Mouse (Mus musculus) kidney, adult 2 months (tissue): Measurements from ENCODE around the gene Etaa1. TPM values are rescaled to one million over a fixed set of nuclear protein-coding genes. Genes with fewer than 3 reads are reported as not detected.
A peak's percentile ranks its signal among the peaks of the same experiment; 100 is the strongest.

Experiments used
- DNase-seq: peaks from one replicate; pipeline ENCODE4 v3.0.0; 2021
- H3K27ac ChIP-seq: fragments of 200-500 bp; 2 replicates; pipeline ENCODE4 v1.5.1; 2012; ENCODE audit warnings: low read depth, low read length, control low read depth, inconsistent platforms; ENCODE audit not compliant: insufficient read depth
- H3K27me3 ChIP-seq: fragments of 200-500 bp; replicated peaks from 2 replicates; pipeline ENCODE4 v1.6.1; 2012; ENCODE audit warnings: mild to moderate bottlenecking, moderate library complexity, low read length, inconsistent platforms; ENCODE audit not compliant: control insufficient read depth, insufficient read depth
- H3K36me3 ChIP-seq: fragments of 200-500 bp; 2 replicates; pipeline ENCODE4 v1.6.1; 2012; ENCODE audit warnings: mild to moderate bottlenecking, moderate library complexity, low read length, inconsistent platforms; ENCODE audit not compliant: control insufficient read depth, insufficient read depth
- H3K4me1 ChIP-seq: fragments of 200-500 bp; 2 replicates; pipeline ENCODE4 v1.6.1; 2011; ENCODE audit warnings: low read length; ENCODE audit not compliant: control insufficient read depth, insufficient read depth
- H3K4me3 ChIP-seq: fragments of 200-500 bp; 2 replicates; pipeline ENCODE4 v1.5.1; 2011; ENCODE audit warnings: mild to moderate bottlenecking, low read depth, low read length, control low read depth; ENCODE audit not compliant: insufficient read depth
- CTCF ChIP-seq: fragments of 200-500 bp; conservative IDR thresholded peaks from 2 replicates; pipeline ENCODE4 v1.5.1; 2011; ENCODE audit warnings: low read depth, mild to moderate bottlenecking, control low read depth, low read length, moderate library complexity, mixed read lengths; ENCODE audit not compliant: insufficient read depth, insufficient read length
- POLR2A ChIP-seq: fragments of 200-500 bp; IDR thresholded peaks from one replicate; pipeline ENCODE4 v1.6.1; 2011; ENCODE audit warnings: low read depth, low read length, control low read depth
- WGBS: fragments of 180-500 bp; shearing (Covaris S2); methylation state at CpG from one replicate; pipeline ENCODE4 v1.1.7; 2018; 5-methylcytosine and 5-hydroxymethylcytosine counted together
- polyA plus RNA-seq: library from polyadenylated mRNA; depleted of rRNA; stranded (reverse); fragments of >200 nt; gene quantifications from 2 replicates; pipeline ENCODE4 v1.2.3, GENCODE M21; 2012; rRNA removed

The Etaa1 gene
- 0.94 and 1.2 TPM in 2 replicates for polyA plus RNA-seq

GRCm38 (mm10) chr11:17953231-17954134 lies at the start of gene Etaa1:
Gene Etaa1, minus strand, starts transcription at chr11:17953875.
- H3K4me1 ChIP-seq, result no peaks in the 10 kb centered on the region; the same call in 1 of the 2 replicates
- under 1% methylated on average over 66 of the region's 69 CpGs for WGBS
- peak within 1 kb of the TSS; percentile 92 for H3K4me3 ChIP-seq
- peaks cover 1% of the 10 kb centered on the region; the same call in 1 of the 2 replicates for H3K36me3 ChIP-seq
- peak; percentile 97 for DNase-seq
- TF ChIP-seq POLR2A, result no peak
- no peaks in the 10 kb centered on the region for H3K27me3 ChIP-seq
- H3K27ac ChIP-seq, result peak within 1 kb of the TSS; percentile 47

GRCm38 (mm10) chr11:17994151-17994550 lies 40.5 kb upstream of the Etaa1 start:
- no peaks in the 10 kb centered on the region for H3K36me3 ChIP-seq
- no peaks in the 10 kb centered on the region for H3K4me1 ChIP-seq
- no peak for TF ChIP-seq POLR2A
- no peak for TF ChIP-seq CTCF
- H3K27me3 ChIP-seq, result no peaks in the 10 kb centered on the region; the same call in 1 of the 2 replicates
- no peak overlapping the region for H3K27ac ChIP-seq
- H3K4me3 ChIP-seq, result no peak overlapping the region
- no peak for DNase-seq
- 90% methylated on average over 3 of the region's 3 CpGs for WGBS

- Histone ChIP-seq H3K36me3 (no peaks in the 10 kb centered on the region), H3K4me1 (no peaks in the 10 kb centered on the region), H3K27me3 (no peaks in the 10 kb centered on the region; the same call in 1 of the 2 replicates), H3K4me3 (no peak overlapping the region), H3K27ac (no peak overlapping the region)
- no peak for TF ChIP-seq POLR2A
- TF ChIP-seq CTCF, result no peak
- WGBS, result 71% methylated on average over 9 of the region's 9 CpGs
- no peak for DNase-seq
These were observed 38.6 kb upstream of the Etaa1 start for GRCm38 (mm10) chr11:17992311-17992710.

GRCm38 (mm10) chr11:17983331-17983730 lies 29.7 kb upstream of the Etaa1 start:
- no peaks in the 10 kb centered on the region for H3K36me3 ChIP-seq
- no peaks in the 10 kb centered on the region for H3K4me1 ChIP-seq
- H3K27me3 ChIP-seq, result no peaks in the 10 kb centered on the region
- no peak overlapping the region for H3K4me3 ChIP-seq
- no peak overlapping the region for H3K27ac ChIP-seq
- WGBS, result 92% methylated on average over 2 of the region's 2 CpGs
- no peak for DNase-seq
- TF ChIP-seq POLR2A (no peak), CTCF (no peak)

DNA sequence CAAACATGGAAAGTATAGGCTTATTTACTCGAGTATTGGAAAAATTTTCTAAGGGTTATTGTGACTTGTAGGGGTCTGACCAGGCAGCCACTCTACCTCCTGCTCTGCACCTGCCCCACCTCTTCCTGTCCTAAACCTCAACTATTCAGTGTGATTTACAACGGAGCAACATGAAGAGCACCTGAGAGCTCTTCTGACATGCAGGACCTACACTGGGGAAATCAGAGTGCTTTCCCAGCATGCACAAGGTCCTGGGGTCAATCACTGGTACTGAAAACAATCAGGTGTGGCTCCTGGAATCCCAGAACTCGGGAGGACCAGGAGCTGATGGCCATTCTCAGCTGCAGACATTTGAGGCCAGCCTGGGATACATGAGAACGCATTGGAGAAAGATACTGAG lies 27.6 kb upstream of the Etaa1 start:
- 51% methylated on average over 4 of the region's 4 CpGs for WGBS
- H3K27ac ChIP-seq, result no peak overlapping the region
- TF ChIP-seq POLR2A (no peak), CTCF (no peak)
- H3K4me3 ChIP-seq, result no peak overlapping the region
- H3K36me3 ChIP-seq, result no peaks in the 10 kb centered on the region
- H3K4me1 ChIP-seq, result no peaks in the 10 kb centered on the region
- no peak for DNase-seq
- no peaks in the 10 kb centered on the region for H3K27me3 ChIP-seq

DNA sequence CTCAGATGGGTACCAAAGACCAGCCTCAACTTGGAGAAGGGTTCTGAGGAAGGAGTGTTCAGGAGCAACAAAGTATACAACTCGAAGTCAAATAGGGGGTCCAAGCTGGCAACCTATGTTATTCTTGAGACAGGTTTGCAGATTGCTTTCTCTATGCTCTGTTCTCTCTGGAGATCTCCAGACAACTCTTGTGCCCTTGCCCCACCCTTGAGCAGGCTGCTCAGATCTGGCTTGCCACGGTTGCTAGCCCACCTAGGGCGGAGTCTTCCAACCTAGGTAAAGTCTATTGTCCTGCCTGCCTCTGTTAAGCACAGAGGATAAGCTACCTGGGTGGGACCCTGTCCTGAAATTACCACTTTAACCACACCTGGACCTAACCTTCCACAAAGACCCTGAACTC lies 21.9 kb upstream of the Etaa1 start:
- no peak for TF ChIP-seq CTCF
- TF ChIP-seq POLR2A, result no peak
- WGBS, result 78% methylated on average over 3 of the region's 3 CpGs
- H3K27me3 ChIP-seq, result no peaks in the 10 kb centered on the region
- H3K27ac ChIP-seq, result no peak overlapping the region
- H3K4me1 ChIP-seq, result no peaks in the 10 kb centered on the region
- no peak for DNase-seq
- no peak overlapping the region for H3K4me3 ChIP-seq
- H3K36me3 ChIP-seq, result no peaks in the 10 kb centered on the region

DNA sequence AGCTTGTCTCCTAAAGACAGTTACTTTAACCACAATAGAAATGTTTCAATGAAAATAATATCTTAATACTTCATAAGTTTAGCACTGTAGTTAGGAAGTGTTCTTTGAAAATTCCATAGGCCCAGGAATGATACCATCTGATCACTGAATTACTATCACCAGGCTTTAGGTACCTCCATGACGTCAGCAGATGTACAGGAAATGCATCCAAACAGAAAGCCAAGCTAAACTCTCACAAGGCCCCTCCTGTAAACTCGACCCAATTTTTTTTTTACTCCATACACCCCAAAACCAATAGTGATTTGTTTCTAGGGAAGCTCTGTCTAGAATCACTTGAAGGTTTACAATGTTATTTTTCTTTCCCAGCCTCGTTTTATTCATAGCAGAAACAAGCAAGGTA lies 884 bp downstream of the Etaa1 start:
- peak overlapping the region; percentile 92 for H3K4me3 ChIP-seq
- WGBS, result 2% methylated on average over 3 of the region's 3 CpGs
- no peak for DNase-seq

More for the DNA sequence above, 884 bp downstream of the Etaa1 start:
- Histone ChIP-seq H3K27me3 (no peaks in the 10 kb centered on the region), H3K36me3 (peaks cover 1% of the 10 kb centered on the region; the same call in 1 of the 2 replicates), H3K27ac (peak overlapping the region; percentile 47; the same call in 1 of the 2 replicates), H3K4me1 (no peaks in the 10 kb centered on the region; the same call in 1 of the 2 replicates)
- TF ChIP-seq CTCF, result no peak
- TF ChIP-seq POLR2A, result no peak
